Mouse (Mus musculus) liver, embryonic 14.5 days (tissue): ENCODE measurements around the gene H2-K1. TPM values are rescaled to one million over a fixed set of nuclear protein-coding genes. Genes with fewer than 3 reads are reported as not detected.
"Not testable (repeated sequence)": the region's sequence is repeated elsewhere in the genome, so short reads cannot be mapped to it uniquely, and the experiment has no call there.

Experiments used
- ATAC-seq: fragments of 200-750 bp; cut with Nextera tagmentation; 2 replicates; pipeline ENCODE4 v1.8.0; 2017; ENCODE audit warnings: moderate number of reproducible peaks, mild to moderate bottlenecking, moderate library complexity; ENCODE audit not compliant: insufficient read depth
- DNase-seq, 3 experiments: peaks; one replicate each; pipeline ENCODE4 v3.0.0-alpha.2; 2012 to 2013; ENCODE audit warnings: low read depth in 3 of 3, low spot score in 3 of 3
- H3K27ac ChIP-seq: fragments of 300-500 bp; sonication (generic); 2 replicates; pipeline ENCODE4 v1.5.1; 2014; ENCODE audit warnings: moderate library complexity, mild to moderate bottlenecking, control low read depth, inconsistent platforms
- H3K27me3 ChIP-seq: fragments of 300-500 bp; sonication (generic); 2 replicates; pipeline ENCODE4 v1.6.1; 2014; ENCODE audit warnings: mild to moderate bottlenecking, low read length, moderate library complexity; ENCODE audit not compliant: control insufficient read depth, insufficient read depth
- H3K36me3 ChIP-seq: fragments of 300-500 bp; sonication (generic); replicated peaks from 2 replicates; pipeline ENCODE4 v1.6.1; 2014; ENCODE audit warnings: low read depth; ENCODE audit not compliant: control insufficient read depth, insufficient read depth
- H3K4me1 ChIP-seq, 2 experiments: fragments of 200-500 bp in 1 of 2; fragments of 300-500 bp in 1 of 2; sonication (generic) in 1 of 2; replicated peaks; 2 replicates each; pipeline ENCODE4 v1.6.1; 2012 to 2014; ENCODE audit warnings: antibody characterized with exemption in 1 of 2, inconsistent platforms in 1 of 2, low read length in 1 of 2; ENCODE audit not compliant: control insufficient read depth in 2 of 2, insufficient read depth in 2 of 2
- H3K4me2 ChIP-seq: fragments of 300-500 bp; sonication (generic); 2 replicates; pipeline ENCODE4 v1.6.1; 2014; ENCODE audit warnings: low read depth, mild to moderate bottlenecking, control low read depth, moderate library complexity
- H3K4me3 ChIP-seq, 2 experiments: fragments of 200-500 bp in 1 of 2; fragments of 300-500 bp in 1 of 2; sonication (generic) in 1 of 2; 2 replicates each; pipeline ENCODE4 v1.5.1; 2012 to 2014; ENCODE audit warnings: low read depth in 2 of 2, low read length in 2 of 2, mild to moderate bottlenecking in 2 of 2, control low read depth in 1 of 2, inconsistent platforms in 1 of 2, moderate library complexity in 1 of 2; ENCODE audit not compliant: insufficient read depth in 1 of 2
- H3K9ac ChIP-seq: fragments of 300-500 bp; sonication (generic); replicated peaks from 2 replicates; pipeline ENCODE4 v1.6.1; 2014; ENCODE audit warnings: mild to moderate bottlenecking, control low read depth, moderate library complexity
- H3K9me3 ChIP-seq: fragments of 300-500 bp; sonication (generic); 2 replicates; pipeline ENCODE4 v1.6.1; 2016; ENCODE audit warnings: low read length, mixed read lengths; ENCODE audit not compliant: control insufficient read depth
- CTCF ChIP-seq: IDR thresholded peaks from 2 replicates; pipeline ENCODE4 v1.5.1; 2016; ENCODE audit warnings: antibody characterized with exemption, low read depth, control low read depth
- EP300 ChIP-seq: IDR thresholded peaks from 2 replicates; pipeline ENCODE4 v1.6.1; 2016; ENCODE audit warnings: antibody characterized with exemption, low read depth
- WGBS: fragments of 180-500 bp; shearing (Covaris S2); extraction: QIAGEN DNeasy Blood & Tissue Kit; methylation state at CpG from one replicate; pipeline ENCODE4 v1.1.7; 2014; ENCODE audit not compliant: insufficient replicate concordance; 5-methylcytosine and 5-hydroxymethylcytosine counted together
- polyA plus RNA-seq, 2 experiments: library from polyadenylated mRNA; depleted of rRNA in 1 of 2; stranded (reverse) in 1 of 2; unstranded in 1 of 2; fragments of >200 nt; fragmentation: Nextera tagmentation in 1 of 2; extraction: Ambion mirVana in 1 of 2; gene quantifications; 2 replicates each; pipeline versions ENCODE4 v1.2.1 to v1.2.3; 2012 to 2014

Gene H2-K1
- polyA plus RNA-seq, 2 experiments, result 107 to 124 TPM

DNA sequence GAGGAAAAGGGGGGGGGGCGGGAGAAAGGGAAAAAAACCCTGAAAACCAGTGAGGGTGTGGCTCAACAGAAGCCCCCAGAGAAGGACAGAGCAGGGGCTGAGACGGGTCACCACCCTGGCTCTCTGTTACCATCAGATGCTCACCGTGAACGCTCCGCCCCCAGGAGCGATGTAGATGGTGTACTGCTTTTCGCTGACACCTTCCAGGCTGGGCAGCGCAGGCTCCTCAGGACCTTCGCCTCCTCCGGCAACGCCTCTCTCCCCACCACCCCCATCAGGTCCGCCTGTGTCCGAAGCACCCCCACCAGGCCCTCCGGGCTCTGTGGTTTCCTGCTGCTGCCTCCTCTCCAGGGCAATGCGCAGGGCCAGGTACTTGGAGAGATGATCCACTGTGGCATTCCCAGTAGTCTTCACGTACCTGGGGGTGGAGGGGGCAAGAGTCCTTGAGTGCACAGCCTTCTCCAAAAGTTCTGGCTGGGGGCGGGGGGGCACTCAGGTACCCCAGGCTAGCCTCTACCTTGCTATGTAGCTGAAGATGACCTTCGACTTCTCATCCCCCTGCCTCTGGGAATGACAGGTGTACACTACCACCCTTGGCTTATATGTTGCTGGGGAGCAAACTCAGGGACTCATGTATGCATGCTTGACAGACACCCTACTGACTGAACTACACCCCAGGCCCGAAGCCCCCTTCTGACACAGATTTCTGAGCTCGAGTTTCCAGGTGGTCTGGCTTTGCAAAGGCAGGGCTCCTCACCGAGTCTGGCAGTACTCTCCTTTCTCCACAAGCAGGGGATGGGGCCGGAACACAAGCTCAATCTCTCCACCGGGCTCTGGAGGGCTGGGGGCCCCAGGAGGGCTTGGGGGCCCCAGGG lies 21.6 kb upstream of the H2-K1 start:
- no peak overlapping the region for H3K4me3 ChIP-seq
- TF ChIP-seq EP300, result no peak
- no peak for TF ChIP-seq CTCF
- H3K4me2 ChIP-seq, result no peak overlapping the region
- no peak for DNase-seq
- H3K9ac ChIP-seq, result no peak overlapping the region
- no peaks in the 10 kb centered on the region for H3K36me3 ChIP-seq
- peaks cover under 1 to 5% of the 10 kb centered on the region in 2 experiments; a peak in 2 of 4 replicates for H3K4me1 ChIP-seq
- 82% methylated on average over 22 of the region's 23 CpGs for WGBS
- H3K9me3 ChIP-seq, result no peaks in the 10 kb centered on the region; the same call in 1 of the 2 replicates
- H3K27ac ChIP-seq, result no peak overlapping the region
- no peak for ATAC-seq
- no peaks in the 10 kb centered on the region for H3K27me3 ChIP-seq

DNA sequence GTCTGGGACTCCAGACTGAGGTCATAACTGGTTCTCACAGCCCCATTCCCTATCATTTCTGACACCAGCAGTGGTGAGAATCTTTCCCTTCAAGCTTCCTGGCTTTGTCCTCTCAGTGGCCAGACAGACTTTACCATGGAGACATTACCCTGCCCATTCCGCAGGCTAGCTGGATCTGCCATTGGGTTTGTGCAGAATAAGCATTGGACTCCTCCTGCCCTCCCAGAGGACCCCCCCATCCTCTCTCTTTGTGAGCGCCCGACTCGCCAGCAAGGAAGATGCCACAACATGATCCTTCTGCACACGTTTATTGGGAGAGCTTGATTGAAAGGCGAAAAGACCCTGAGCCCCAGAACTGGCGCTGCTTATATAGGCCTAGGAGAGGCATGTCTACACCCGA lies 13.3 kb upstream of the H2-K1 start:
- no peak for TF ChIP-seq CTCF
- no peak for TF ChIP-seq EP300
- H3K9me3 ChIP-seq, result no peaks in the 10 kb centered on the region; the same call in 1 of the 2 replicates
- H3K9ac ChIP-seq, result no peak overlapping the region
- no peak overlapping the region for H3K27ac ChIP-seq
- H3K4me1 ChIP-seq, result no peaks in the 10 kb centered on the region
- H3K27me3 ChIP-seq, result no peaks in the 10 kb centered on the region
- no peak overlapping the region for H3K4me3 ChIP-seq
- no peak for DNase-seq
- WGBS, result 78% methylated on average over 8 of the region's 8 CpGs
- no peaks in the 10 kb centered on the region for H3K36me3 ChIP-seq
- no peak for ATAC-seq
- no peak overlapping the region for H3K4me2 ChIP-seq

DNA sequence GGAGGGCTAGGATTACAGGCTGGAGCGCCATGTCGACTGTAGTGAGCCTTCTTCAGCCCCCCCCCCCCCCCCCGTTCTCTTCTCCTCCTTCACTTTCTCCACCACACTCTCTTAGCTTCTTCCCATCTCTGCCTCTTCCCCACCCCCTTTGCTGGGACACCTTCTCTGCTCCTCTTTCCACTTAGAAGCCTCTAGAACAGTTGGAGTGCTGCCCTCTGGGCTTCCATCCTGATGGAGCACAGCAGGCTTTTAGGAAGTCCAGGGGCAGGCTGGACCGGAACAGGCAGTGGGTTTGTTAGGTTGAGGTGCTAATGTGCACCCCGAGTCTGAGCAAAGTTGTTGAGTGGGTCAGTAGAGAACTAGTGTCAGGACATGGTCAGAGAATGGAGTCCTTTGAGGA lies 10.0 kb upstream of the H2-K1 start:
- WGBS, result 48% methylated on average over 5 of the region's 5 CpGs
- Histone ChIP-seq H3K4me3 (no peak overlapping the region), H3K4me1 (no peaks in the 10 kb centered on the region), H3K4me2 (no peak overlapping the region), H3K27ac (no peak overlapping the region), H3K9me3 (no peaks in the 10 kb centered on the region; the same call in 1 of the 2 replicates), H3K27me3 (no peaks in the 10 kb centered on the region), H3K36me3 (no peaks in the 10 kb centered on the region), H3K9ac (no peak overlapping the region)
- ATAC-seq (no peak), DNase-seq (no peak)
- TF ChIP-seq EP300, result no peak
- no peak for TF ChIP-seq CTCF

DNA sequence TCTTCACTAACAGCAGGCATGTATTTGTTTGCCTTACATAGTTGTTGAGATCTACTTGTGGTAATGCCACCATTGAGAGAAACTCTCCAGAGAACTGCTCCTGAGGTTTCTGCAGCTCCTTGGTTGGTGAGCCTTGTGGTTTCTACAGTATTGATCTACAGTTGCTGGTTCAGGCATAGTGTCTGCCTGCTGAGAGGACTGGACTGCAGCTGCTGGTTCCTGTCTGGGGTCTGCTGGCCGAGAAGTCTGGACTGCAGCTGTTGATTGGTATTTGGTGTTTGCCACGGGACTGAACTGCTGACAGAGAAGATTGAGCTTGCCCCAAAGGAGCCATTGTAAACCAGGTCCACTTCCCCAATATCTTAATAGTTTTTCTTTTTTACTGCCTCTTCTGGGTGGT lies 6.4 kb upstream of the H2-K1 start:
- ATAC-seq, result no peak
- 30% methylated on average over 2 of the region's 2 CpGs for WGBS

DNA sequence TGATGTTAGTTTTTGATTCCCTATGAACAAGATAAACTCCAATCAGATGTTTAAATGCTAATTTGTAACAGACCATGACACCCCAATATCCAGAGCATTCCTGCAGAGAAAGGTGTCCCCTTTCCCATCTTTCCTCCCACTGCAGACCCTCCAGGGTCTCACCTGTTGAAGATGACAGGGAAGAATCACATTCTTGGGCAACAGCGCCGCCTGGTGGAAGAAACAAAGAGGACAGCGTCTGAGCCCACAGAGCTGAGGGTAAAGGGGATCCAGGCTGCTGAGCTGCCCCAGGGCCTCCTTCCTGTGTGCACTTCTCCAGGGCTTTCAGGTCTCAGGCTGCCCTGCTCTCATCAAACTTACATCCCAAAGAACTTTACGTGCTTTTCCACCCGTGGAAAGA lies 3.3 kb upstream of the H2-K1 start:
- Histone ChIP-seq H3K4me1 (no peaks in the 10 kb centered on the region), H3K4me3 (no peak overlapping the region), H3K27me3 (peaks cover 4% of the 10 kb centered on the region; the same call in 1 of the 2 replicates), H3K4me2 (no peak overlapping the region), H3K9ac (no peak overlapping the region), H3K9me3 (no peaks in the 10 kb centered on the region), H3K36me3 (no peaks in the 10 kb centered on the region), H3K27ac (no peak overlapping the region)
- ATAC-seq (no peak), DNase-seq (no peak)
- WGBS, result 8% methylated on average over 5 of the region's 5 CpGs
- TF ChIP-seq EP300, result no peak
- peak; percentile 92 for TF ChIP-seq CTCF

More for the DNA sequence above, 6.4 kb upstream of the H2-K1 start:
- H3K4me1 ChIP-seq, result no peaks in the 10 kb centered on the region
- no peak overlapping the region for H3K27ac ChIP-seq
- DNase-seq, result no peak
- no peak overlapping the region for H3K9ac ChIP-seq
- no peak overlapping the region for H3K4me3 ChIP-seq
- TF ChIP-seq EP300 (no peak), CTCF (no peak)
- H3K4me2 ChIP-seq, result no peak overlapping the region
- H3K27me3 ChIP-seq, result no peaks in the 10 kb centered on the region; the same call in 1 of the 2 replicates
- no peaks in the 10 kb centered on the region for H3K36me3 ChIP-seq
- no peaks in the 10 kb centered on the region for H3K9me3 ChIP-seq

DNA sequence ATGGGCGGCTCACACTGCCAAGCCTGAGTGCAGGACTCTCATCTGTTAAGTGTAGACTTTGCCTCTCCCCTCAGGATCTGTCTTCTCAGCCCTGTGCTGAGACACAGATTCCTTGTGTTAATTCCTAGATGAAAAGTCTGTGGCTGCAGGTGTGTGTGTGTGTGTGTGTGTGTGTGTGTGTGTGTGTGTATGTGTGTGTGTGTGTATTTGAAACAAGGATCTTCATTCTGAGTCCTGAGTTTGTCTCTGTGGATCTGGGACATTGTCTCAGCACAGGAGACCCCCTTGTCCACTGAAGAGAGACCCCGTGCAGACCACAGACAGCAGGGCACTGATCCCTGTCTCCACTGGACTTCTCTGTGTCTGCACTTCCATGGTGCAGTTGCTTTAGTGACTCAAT lies 649 bp upstream of the H2-K1 start:
- not testable (repeated sequence) for H3K27me3 ChIP-seq, ATAC-seq, H3K4me1 ChIP-seq, H3K36me3 ChIP-seq, DNase-seq, H3K27ac ChIP-seq, H3K4me3 ChIP-seq, H3K9me3 ChIP-seq, H3K9ac ChIP-seq
- peak overlapping the region; percentile 69 for H3K4me2 ChIP-seq
- 46% methylated on average over 2 of the region's 2 CpGs for WGBS
